Mouse (Mus musculus) colon, adult 2 months (tissue): ENCODE measurements around the gene Cops6. TPM values are rescaled to one million over a fixed set of nuclear protein-coding genes. Genes with fewer than 3 reads are reported as not detected.

Experiments
- polyA plus RNA-seq: library from polyadenylated mRNA; depleted of rRNA; stranded (reverse); fragments of >200 nt; gene quantifications from 2 replicates; pipeline ENCODE4 v1.2.3, GENCODE M21; 2012; rRNA removed

The Cops6 gene
- 61.9 and 65.8 TPM in 2 replicates for polyA plus RNA-seq

GRCm38 (mm10) chr5:138160842-138161665, at the start of gene Cops6:
TSS of gene Cops6 (plus strand) at chr5:138161071.

GRCm38 (mm10) chr5:138116255-138117198, 44.3 kb upstream of the Cops6 start, which contains the start of gene Zscan21:
TSS of gene Zscan21 (plus strand) at chr5:138116903.

GRCm38 (mm10) chr5:138155443-138155976, 5.4 kb upstream of the Cops6 start, which contains the start of gene Zfp113:
TSS of gene Zfp113 (minus strand) at chr5:138155744.

GRCm38 (mm10) chr5:138171695-138172491, 11.0 kb downstream of the Cops6 start, which contains the start of the genes Ap4m1 and Mcm7:
TSS of gene Ap4m1 (plus strand) at chr5:138172002.
TSS of gene Mcm7 (minus strand) at chr5:138172422.

GRCm38 (mm10) chr5:138186950-138187638, 26.2 kb downstream of the Cops6 start, which contains the start of the genes Taf6 and Cnpy4:
TSS of gene Taf6 (minus strand) at chr5:138187451.
TSS of gene Cnpy4 (plus strand) at chr5:138187485.

GRCm38 (mm10) chr5:138193771-138194727, 33.2 kb downstream of the Cops6 start, which contains the start of gene Mblac1:
TSS of gene Mblac1 (plus strand) at chr5:138194314.

Other genes with a start within 250 kb of the Cops6 start
- gene Cyp3a13, start 239.5 kb upstream of the Cops6 start, polyA plus RNA-seq: 5.7 and 7.1 TPM in 2 replicates
- gene Gjc3, start 198.0 kb upstream of the Cops6 start, polyA plus RNA-seq: 0.12 and 0.35 TPM in 2 replicates
- 0.88 and 1.7 TPM in 2 replicates for gene Azgp1, start 179.6 kb upstream of the Cops6 start, polyA plus RNA-seq
- gene Smok3a, start 139.8 kb upstream of the Cops6 start, polyA plus RNA-seq: not detected in 2 replicates
- gene Smok3b, start 139.6 kb upstream of the Cops6 start, polyA plus RNA-seq: not detected in 2 replicates
- gene Smok3c, start 107.9 kb upstream of the Cops6 start, polyA plus RNA-seq: not detected in 2 replicates
- gene Zkscan1, start 76.0 kb upstream of the Cops6 start, polyA plus RNA-seq: 3.5 and 4.0 TPM in 2 replicates
- 5.9 and 6.5 TPM in 2 replicates for gene Zscan21, start 44.2 kb upstream of the Cops6 start, polyA plus RNA-seq
- gene Zfp113, start 5.3 kb upstream of the Cops6 start, polyA plus RNA-seq: 2.3 and 2.9 TPM in 2 replicates
- 24.4 and 31.9 TPM in 2 replicates for gene Ap4m1, start 10.9 kb downstream of the Cops6 start, polyA plus RNA-seq
- 24.7 and 26.8 TPM in 2 replicates for gene Mcm7, start 11.4 kb downstream of the Cops6 start, polyA plus RNA-seq
- gene Taf6, start 26.4 kb downstream of the Cops6 start, polyA plus RNA-seq: 39.3 and 55.2 TPM in 2 replicates
- gene Cnpy4, start 26.4 kb downstream of the Cops6 start, polyA plus RNA-seq: 2.9 and 3.3 TPM in 2 replicates
- gene Mblac1, start 33.2 kb downstream of the Cops6 start, polyA plus RNA-seq: 7.7 and 9.6 TPM in 2 replicates
- gene Nxpe5, start 64.8 kb downstream of the Cops6 start, polyA plus RNA-seq: 1.8 and 2.0 TPM in 2 replicates
- 176 and 202 TPM in 2 replicates for gene Lamtor4, start 94.4 kb downstream of the Cops6 start, polyA plus RNA-seq
- 60.0 and 79.7 TPM in 2 replicates for gene BC037034, start 103.0 kb downstream of the Cops6 start, polyA plus RNA-seq
- 0.52 and 0.76 TPM in 2 replicates for gene Gal3st4, start 111.8 kb downstream of the Cops6 start, polyA plus RNA-seq
- gene Gm43720, start 118.9 kb downstream of the Cops6 start, polyA plus RNA-seq: not detected in 2 replicates
- 2.2 and 3.5 TPM in 2 replicates for gene Gpc2, start 118.9 kb downstream of the Cops6 start, polyA plus RNA-seq
- gene Stag3, start 119.2 kb downstream of the Cops6 start, polyA plus RNA-seq: 0.50 and 0.75 TPM in 2 replicates
- gene Pvrig, start 180.9 kb downstream of the Cops6 start, polyA plus RNA-seq: 0.38 TPM in 1 of 2 replicates, not detected in the other